Mouse (Mus musculus): ENCODE measurements around the gene Mob1b.

The Mob1b gene

GRCm38 (mm10) chr5:88782072-88782765 is 61.6 kb downstream of the Mob1b start:
- DNase-seq (ENCODE audit: low spot score in 2 of 2), result no peak

DNA sequence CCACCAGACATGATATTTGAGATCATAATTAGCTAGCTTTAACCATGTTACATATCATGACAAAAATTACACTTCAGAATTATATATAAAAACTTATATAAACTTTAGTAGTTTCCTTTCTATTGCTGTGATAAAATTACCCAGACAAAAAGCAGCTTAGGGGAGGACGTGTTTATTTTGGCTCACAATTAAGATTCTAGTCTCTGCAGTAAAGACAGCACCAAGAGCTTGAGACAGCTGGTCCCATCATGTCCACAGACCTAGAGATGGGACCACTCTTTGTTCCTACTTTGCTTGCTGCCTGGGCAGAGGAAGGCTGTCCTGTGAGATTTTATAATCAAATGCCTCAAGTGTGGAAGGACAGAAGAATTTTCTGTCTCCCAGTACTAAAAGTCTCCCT is 64.4 kb downstream of the Mob1b start:
- DNase-seq (ENCODE audit: low spot score in 2 of 2), result no peak

DNA sequence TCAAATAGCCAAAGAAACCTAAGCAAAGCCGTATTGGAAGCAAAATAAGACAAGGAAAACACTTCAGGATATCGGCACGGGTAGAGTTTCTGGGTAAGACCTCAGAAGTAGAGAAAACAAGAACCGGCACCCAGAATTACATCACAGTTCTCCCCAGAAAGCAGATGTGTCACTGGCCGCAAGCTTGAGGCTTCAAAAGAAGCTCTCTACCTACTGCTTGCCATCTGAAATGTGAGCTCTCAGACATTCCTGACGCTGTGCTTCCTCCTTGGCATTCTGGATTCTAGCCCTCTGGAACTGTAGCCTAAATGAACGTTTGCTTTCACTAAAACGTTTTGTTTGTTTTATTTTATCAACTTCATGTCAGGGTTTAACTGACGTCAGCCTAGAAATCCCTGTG is 70.0 kb downstream of the Mob1b start:
- DNase-seq (ENCODE audit: low spot score in 2 of 2), result no peak

DNA sequence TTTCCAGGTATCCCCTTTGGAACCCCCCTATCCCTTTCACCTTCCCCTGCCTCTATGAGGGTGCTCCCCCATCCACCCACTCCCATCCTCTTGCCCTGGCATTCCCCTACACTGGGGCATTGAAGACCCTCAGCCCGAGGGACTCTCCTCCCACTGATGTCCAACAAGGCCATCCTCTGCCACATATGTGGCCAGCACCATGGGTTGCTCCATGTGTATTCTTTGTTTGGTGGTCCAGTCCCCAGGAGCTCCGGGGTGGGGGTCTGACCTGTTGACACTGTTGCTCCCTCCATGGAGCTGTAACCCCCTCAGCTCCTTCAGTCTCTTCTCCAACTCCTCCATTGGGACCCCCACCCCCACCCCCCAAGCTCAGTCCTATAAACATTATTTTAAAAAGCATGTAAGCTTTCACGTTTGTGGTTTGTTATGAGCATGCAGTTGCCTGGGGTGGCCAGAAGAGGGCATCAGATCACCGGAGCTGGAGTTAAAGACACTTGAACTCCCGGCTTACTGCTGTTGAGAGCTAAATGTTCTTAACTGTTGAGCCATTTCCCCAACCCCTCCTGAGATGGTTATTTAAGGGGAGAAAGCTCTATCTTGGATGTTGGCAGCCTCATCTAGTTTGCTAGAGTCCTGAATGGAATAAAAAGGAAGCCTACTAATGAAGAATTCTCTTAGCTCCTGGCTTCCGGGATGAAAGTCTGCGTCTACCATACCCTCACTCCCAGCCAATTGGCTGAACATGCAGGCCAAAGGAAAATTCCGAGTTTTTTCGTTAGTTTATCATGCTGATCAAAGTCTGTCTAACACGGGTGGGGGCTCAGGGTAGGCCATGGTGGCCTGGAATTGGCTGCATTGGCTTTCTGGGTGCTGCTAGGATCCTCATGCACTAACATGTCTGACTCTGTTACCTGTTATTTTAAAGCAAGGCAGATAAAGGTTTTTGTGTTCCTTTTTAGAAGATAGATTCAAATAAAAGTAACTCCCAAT is 70.9 kb downstream of the Mob1b start:
- peak; percentile 8 to 21 for DNase-seq (ENCODE audit: low spot score in 2 of 2)

GRCm38 (mm10) chr5:88793676-88794075 is 73.0 kb downstream of the Mob1b start:
- DNase-seq (ENCODE audit: low spot score in 2 of 2), result no peak

DNA sequence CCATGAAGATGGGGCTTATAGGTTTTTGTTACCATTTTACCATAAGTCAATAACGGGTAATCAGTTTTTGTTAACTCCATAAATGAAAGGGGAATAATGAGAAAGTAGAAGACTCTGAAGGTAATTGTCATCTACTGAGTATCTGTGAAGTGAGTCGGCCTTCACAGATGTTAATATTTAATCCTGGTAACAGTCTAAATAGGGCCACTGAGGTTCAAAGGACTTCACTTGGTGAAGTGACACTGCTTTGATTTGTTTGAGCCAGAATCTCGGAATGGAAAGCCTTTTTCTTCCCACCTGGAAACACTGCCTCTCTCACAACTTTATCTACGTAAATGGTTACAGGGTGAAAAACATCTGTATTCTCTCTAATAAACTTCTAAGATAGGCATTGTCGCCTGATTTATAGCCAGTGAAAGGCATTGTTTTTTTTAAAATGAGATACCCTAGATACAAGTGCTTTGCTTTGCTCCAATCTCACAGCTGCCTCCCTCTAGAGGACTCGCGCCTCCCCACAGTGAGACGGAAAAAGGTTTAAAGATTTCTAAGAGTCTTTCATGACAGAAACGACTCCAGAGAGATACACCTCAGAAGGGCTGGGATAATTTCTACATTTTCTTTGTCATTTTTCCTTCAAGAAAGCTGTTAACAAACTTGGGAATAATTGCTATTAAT is 75.4 kb downstream of the Mob1b start:
- DNase-seq (ENCODE audit: low spot score in 2 of 2), result no peak

- no peak for DNase-seq (ENCODE audit: low spot score in 2 of 2)
These were observed 75.9 kb downstream of the Mob1b start for GRCm38 (mm10) chr5:88796588-88796987.

DNA sequence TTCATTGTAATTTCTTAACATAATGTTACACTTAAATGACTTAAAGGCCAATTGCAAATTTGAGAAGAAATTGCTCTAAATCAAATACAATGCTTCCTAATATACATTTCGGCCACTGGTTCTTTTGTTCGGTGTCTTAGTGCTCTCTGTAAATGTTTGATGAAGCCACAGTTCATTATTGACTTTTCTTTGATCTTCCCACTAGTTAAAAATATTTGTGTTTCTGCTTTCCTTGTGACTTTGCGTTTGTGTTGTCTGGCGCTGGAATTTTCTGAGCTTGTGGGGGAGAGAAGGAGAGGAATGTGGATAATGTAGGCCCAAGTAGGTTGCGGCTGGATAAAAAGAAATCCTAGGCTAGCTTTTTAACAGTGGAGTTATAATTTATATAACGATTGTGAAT is 76.5 kb downstream of the Mob1b start:
- DNase-seq (ENCODE audit: low spot score in 2 of 2), result no peak

GRCm38 (mm10) chr5:88805616-88806015 is 85.0 kb downstream of the Mob1b start:
- DNase-seq (ENCODE audit: low spot score in 2 of 2), result no peak

GRCm38 (mm10) chr5:88806278-88806677 is 85.6 kb downstream of the Mob1b start:
- DNase-seq (ENCODE audit: low spot score in 2 of 2), result no peak

DNA sequence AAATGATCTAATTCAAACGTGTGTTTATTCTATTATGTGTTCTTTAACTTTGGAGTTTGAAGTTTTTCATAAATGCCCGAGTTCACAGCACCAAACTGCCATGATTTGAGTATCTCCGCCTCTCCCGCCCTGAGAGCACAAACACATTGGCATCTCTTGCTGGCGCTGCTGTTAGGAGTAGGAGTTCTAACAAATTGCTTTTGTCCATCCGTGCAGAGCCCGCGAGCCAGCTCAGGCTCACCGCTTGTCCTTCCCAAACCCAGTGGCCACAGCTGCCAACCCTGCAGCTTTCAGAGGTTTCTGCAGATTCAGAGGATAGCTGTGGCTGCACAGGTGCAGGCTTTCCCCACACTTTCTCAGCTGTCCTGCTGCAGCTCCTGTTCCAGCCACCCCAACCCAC is 86.7 kb downstream of the Mob1b start:
- no peak for DNase-seq (ENCODE audit: low spot score in 2 of 2)

GRCm38 (mm10) chr5:88813188-88813587 is 92.5 kb downstream of the Mob1b start:
- DNase-seq (ENCODE audit: low spot score in 2 of 2), result no peak
